ENCODE assay signal across 7 mouse cellular contexts in genomic region chr2:29751497-29751896, GRCm38 (mm10). TPM values are rescaled to one million over a fixed set of nuclear protein-coding genes. Genes with fewer than 3 reads are reported as not detected.
DNase-seq lines count a peak whose midpoint lies in the region; ATAC-seq and TF ChIP-seq lines count a peak whose summit lies in the region.

Gm13420 (minus strand) TSS chr2:29751685.

- H3K4me1 ChIP-seq in heart, postnatal 0 days (ENCODE audit: control insufficient read depth, insufficient read depth) = no peaks in the 10 kb centered on the region
- peaks cover 26% of the 10 kb centered on the region for H3K4me1 ChIP-seq in midbrain, embryonic 10.5 days

- DNase-seq in embryo, embryonic 9.5 days (ENCODE audit: extremely low spot score) = peak; percentile 27
- no peak for DNase-seq in heart, postnatal 0 days (ENCODE audit: low spot score)
- DNase-seq in kidney, postnatal 4 days = peak; percentile 77 to 88
- peak; percentile 23 for DNase-seq in midbrain, embryonic 10.5 days (ENCODE audit: low spot score)
- DNase-seq in adipocyte (ENCODE audit: low spot score) = no peak
- no peak for DNase-seq in testis, postnatal 10 days (ENCODE audit: low spot score)
- no peak for DNase-seq in layer of hippocampus, adult 9-10 months (ENCODE audit: low spot score)

- 0 out of 2 replicates have a peak within 1 kb of the TSS, but pooled peaks have one; percentile 7 for H3K4me3 ChIP-seq in heart, postnatal 0 days (ENCODE audit: low read depth, low read length)
- peak within 1 kb of the TSS; percentile 44 for H3K4me3 ChIP-seq in midbrain, embryonic 10.5 days

- no peaks in the 10 kb centered on the region for H3K9me3 ChIP-seq in heart, postnatal 0 days (replicated peaks; ENCODE audit: control insufficient read depth, low read length)
- H3K9me3 ChIP-seq in midbrain, embryonic 10.5 days (replicated peaks) = no peaks in the 10 kb centered on the region

- H3K36me3 ChIP-seq in heart, postnatal 0 days (replicated peaks; ENCODE audit: control insufficient read depth, insufficient read depth, low read length) = no peaks in the 10 kb centered on the region
- no peaks in the 10 kb centered on the region for H3K36me3 ChIP-seq in midbrain, embryonic 10.5 days

- TF ChIP-seq CTCF in heart, postnatal 0 days (IDR thresholded peaks at IDR 0.05; ENCODE audit: low read depth) = no peak

- no peak for TF ChIP-seq EP300 in heart, postnatal 0 days (IDR thresholded peaks at IDR 0.05; ENCODE audit: low read depth)

- H3K27me3 ChIP-seq in heart, postnatal 0 days (ENCODE audit: control insufficient read depth, insufficient read depth, low read length) = peaks cover 42% of the 10 kb centered on the region
- peaks cover 70% of the 10 kb centered on the region for H3K27me3 ChIP-seq in midbrain, embryonic 10.5 days (ENCODE audit: low read depth, poor library complexity, severe bottlenecking)

- no peak within 1 kb of the TSS for H3K9ac ChIP-seq in heart, postnatal 0 days (replicated peaks; ENCODE audit: low read depth, low read length)

- no peak for ATAC-seq in heart, postnatal 0 days (ENCODE audit: insufficient read depth, low read depth)

- no peak within 1 kb of the TSS for H3K4me2 ChIP-seq in heart, postnatal 0 days (ENCODE audit: low read depth, low read length)

- H3K27ac ChIP-seq in heart, postnatal 0 days (ENCODE audit: low read depth) = no peak within 1 kb of the TSS
- H3K27ac ChIP-seq in midbrain, embryonic 10.5 days (replicated peaks) = 0 out of 2 replicates have a peak within 1 kb of the TSS, but pooled peaks have one; percentile 34

- 8% methylated on average over 28 of the region's 28 CpGs for WGBS in heart, postnatal 0 days
- WGBS in midbrain, embryonic 10.5 days = 8% methylated on average over 28 of the region's 28 CpGs

RNA-seq across cellular contexts. Expression of gene Gm13420, which starts in this region (rescaled TPM):
- not detected in 2 replicates for total RNA-seq in heart, postnatal 0 days (2014; rRNA removed; ENCODE audit: low replicate concordance)
- not detected in 2 replicates for polyA plus RNA-seq in heart, postnatal 0 days (2015; fragmentation: Nextera tagmentation; extraction: Ambion mirVana)
- not detected in 2 replicates for polyA plus RNA-seq in midbrain, embryonic 10.5 days (2016; fragmentation: Nextera tagmentation; extraction: Ambion mirVana)

Comparison
In these comparisons a context has a peak if more than half of its experiments do, and no peak if none do; other contexts are left out.
1. Peak in DNase-seq, H3K4me3 ChIP-seq and H3K27ac ChIP-seq in midbrain, embryonic 10.5 days; RNA of the gene not detected or under 1 TPM.
2. DNase-seq: peak in embryo, embryonic 9.5 days (single experiment) and kidney, postnatal 4 days (2 of 2); none in heart, postnatal 0 days (single experiment), adipocyte (single experiment), testis, postnatal 10 days (single experiment) and layer of hippocampus, adult 9-10 months (single experiment).